Mouse (Mus musculus): ENCODE measurements around the gene Spata3. TPM values are rescaled to one million over a fixed set of nuclear protein-coding genes. Genes with fewer than 3 reads are reported as not detected.
"Not testable (repeated sequence)": the region's sequence is repeated elsewhere in the genome, so short reads cannot be mapped to it uniquely, and the experiment has no call there.

Gene Spata3
- polyA plus RNA-seq, 1 experiment = not detected

DNA sequence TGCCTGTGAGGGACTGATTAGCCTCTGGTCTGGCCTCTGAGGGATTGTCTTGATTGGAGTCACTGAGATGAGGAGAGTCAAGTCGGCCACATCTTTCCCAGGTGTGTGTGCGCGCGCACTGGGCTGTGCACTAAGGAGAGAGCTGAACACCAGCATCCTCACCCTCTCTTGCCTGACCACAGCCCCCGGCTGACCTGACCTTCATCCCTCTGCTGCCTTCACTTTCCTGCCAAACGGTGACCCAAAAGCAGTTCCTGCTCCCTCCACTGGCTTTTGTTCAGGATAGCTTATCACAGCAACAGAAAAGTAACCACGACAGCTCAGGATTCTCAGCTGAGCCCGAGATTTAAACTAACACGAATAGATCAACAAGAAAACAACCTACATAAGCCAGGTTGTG, 24.4 kb upstream of the Spata3 start:
- Histone ChIP-seq H3K9me3 (ENCODE audit: control insufficient read depth, low read length) (peaks cover 5% of the 10 kb centered on the region), H3K4me3 (replicated peaks) (no peak overlapping the region), H3K27me3 (ENCODE audit: control insufficient read depth) (no peaks in the 10 kb centered on the region), H3K36me3 (ENCODE audit: control insufficient read depth) (no peaks in the 10 kb centered on the region), H3K4me1 (ENCODE audit: control insufficient read depth) (no peaks in the 10 kb centered on the region)
- TF ChIP-seq GATA1 (IDR thresholded peaks at IDR 0.05; ENCODE audit: low read length) (no peak), TAL1 (IDR thresholded peaks at IDR 0.05; ENCODE audit: low read length) (no peak)

DNA sequence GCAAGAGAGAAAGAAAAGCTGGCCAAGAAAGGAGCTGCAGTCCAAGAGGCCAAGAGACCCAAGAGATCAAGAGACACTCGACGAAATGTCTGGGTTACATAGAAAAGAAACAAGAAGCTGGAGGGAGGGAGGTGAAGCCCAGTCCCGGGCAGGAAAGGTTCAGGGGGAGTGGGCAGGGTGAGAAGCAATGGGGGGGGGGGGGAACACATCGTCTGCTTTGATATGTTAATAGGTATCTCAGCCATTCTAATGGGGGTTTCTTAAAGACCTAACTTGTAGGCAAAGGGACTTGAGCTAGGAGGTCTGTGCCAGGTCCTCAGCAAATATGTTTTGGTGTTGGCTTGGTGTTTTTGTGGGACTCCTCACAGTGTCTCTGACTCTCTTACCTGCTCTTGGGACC, 23.1 kb upstream of the Spata3 start:
- TF ChIP-seq GATA1 (IDR thresholded peaks at IDR 0.05; ENCODE audit: low read length) (no peak), TAL1 (IDR thresholded peaks at IDR 0.05; ENCODE audit: low read length) (no peak)
- no peaks in the 10 kb centered on the region for H3K27me3 ChIP-seq (ENCODE audit: control insufficient read depth)
- no peaks in the 10 kb centered on the region for H3K36me3 ChIP-seq (ENCODE audit: control insufficient read depth)
- peaks cover 5% of the 10 kb centered on the region for H3K9me3 ChIP-seq (ENCODE audit: control insufficient read depth, low read length)
- no peak overlapping the region for H3K4me3 ChIP-seq (replicated peaks)
- no peaks in the 10 kb centered on the region for H3K4me1 ChIP-seq (ENCODE audit: control insufficient read depth)

DNA sequence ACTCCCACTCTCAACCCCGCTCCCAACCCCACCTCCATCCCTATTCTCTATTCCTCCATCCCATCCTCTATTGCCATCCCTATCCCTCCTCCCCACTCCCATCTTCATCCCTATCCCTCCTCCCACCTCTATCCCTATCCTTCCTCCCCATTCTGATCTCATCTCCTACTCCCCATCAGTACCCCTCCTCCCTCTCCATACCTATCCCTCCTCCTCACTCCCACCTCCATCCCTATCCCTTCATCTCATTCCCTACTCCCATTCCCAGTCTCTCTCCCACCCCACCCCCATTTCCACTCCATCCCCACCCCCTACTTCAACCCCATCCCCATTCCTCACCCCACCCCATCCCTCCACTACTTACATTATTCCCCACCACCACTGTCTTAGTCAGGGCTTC, 19.4 kb upstream of the Spata3 start:
- H3K4me3 ChIP-seq (replicated peaks) = no peak overlapping the region
- H3K4me1 ChIP-seq (ENCODE audit: control insufficient read depth) = no peaks in the 10 kb centered on the region
- no peaks in the 10 kb centered on the region for H3K36me3 ChIP-seq (ENCODE audit: control insufficient read depth)
- peaks cover 5% of the 10 kb centered on the region for H3K9me3 ChIP-seq (ENCODE audit: control insufficient read depth, low read length)
- TF ChIP-seq TAL1 (IDR thresholded peaks at IDR 0.05; ENCODE audit: low read length) (no peak), GATA1 (IDR thresholded peaks at IDR 0.05; ENCODE audit: low read length) (no peak)
- H3K27me3 ChIP-seq (ENCODE audit: control insufficient read depth) = no peaks in the 10 kb centered on the region

DNA sequence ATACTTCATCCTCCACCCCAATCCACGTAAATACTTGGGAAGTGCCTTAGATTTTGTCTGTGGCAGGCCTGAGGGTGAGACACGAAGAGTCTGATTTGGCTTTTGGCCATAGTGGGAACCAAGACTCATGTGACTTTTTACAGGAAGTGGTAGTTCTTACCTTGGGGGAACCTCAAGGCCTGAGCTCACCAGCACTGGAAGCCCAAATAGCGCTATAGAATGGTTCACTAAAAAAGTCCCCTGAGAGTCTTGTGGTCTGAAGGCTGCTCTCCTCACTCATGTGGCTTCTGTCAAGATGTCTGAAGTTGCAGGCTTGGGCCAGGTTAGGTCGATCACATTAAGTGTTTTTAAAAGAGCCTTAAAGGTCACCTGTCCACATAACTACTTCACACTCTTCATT, 18.6 kb upstream of the Spata3 start:
- Histone ChIP-seq H3K9me3 (ENCODE audit: control insufficient read depth, low read length) (peaks cover 5% of the 10 kb centered on the region), H3K36me3 (ENCODE audit: control insufficient read depth) (no peaks in the 10 kb centered on the region), H3K4me3 (replicated peaks) (no peak overlapping the region), H3K4me1 (ENCODE audit: control insufficient read depth) (no peaks in the 10 kb centered on the region), H3K27me3 (ENCODE audit: control insufficient read depth) (no peaks in the 10 kb centered on the region)
- TF ChIP-seq GATA1 (IDR thresholded peaks at IDR 0.05; ENCODE audit: low read length) (no peak), TAL1 (IDR thresholded peaks at IDR 0.05; ENCODE audit: low read length) (no peak)

DNA sequence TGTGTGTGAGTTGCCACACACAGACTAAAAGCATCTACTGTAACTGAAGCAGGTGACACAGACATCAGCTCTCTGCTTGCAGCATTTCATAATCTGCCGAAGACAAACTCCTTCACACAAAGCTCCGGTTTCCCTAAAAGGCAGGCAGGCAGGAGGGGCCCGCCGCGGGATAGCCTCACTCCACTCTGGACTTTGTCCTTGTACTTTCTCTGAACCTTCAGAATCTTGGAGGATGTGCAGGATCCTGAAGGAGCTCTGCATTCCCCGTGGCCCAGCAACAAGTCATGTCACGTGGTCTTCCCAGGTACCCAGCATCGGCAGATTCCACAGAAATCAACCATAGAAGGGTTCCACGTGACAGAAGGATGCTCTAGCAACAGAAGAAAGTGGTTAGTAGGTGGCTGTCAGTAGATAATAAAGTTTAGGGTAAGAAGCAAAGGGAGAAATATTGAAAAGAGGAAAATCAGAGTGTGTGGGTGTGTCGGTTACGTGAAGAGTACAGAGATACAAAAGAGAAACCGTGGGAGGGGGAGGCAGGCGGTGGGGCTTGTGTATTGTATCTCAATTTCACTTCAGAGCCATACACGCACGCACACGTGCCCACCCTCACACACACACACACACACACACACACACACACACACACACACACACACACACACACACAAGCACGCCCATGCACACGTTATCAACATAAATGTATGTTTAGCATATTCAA, 16.6 kb upstream of the Spata3 start:
- Histone ChIP-seq H3K27me3 (ENCODE audit: control insufficient read depth) (no peaks in the 10 kb centered on the region), H3K4me3 (replicated peaks) (no peak overlapping the region), H3K9me3 (ENCODE audit: control insufficient read depth, low read length) (peaks cover 5% of the 10 kb centered on the region), H3K4me1 (ENCODE audit: control insufficient read depth) (no peaks in the 10 kb centered on the region), H3K36me3 (ENCODE audit: control insufficient read depth) (no peaks in the 10 kb centered on the region)
- TF ChIP-seq GATA1 (IDR thresholded peaks at IDR 0.05; ENCODE audit: low read length) = no peak
- no peak for TF ChIP-seq TAL1 (IDR thresholded peaks at IDR 0.05; ENCODE audit: low read length)

DNA sequence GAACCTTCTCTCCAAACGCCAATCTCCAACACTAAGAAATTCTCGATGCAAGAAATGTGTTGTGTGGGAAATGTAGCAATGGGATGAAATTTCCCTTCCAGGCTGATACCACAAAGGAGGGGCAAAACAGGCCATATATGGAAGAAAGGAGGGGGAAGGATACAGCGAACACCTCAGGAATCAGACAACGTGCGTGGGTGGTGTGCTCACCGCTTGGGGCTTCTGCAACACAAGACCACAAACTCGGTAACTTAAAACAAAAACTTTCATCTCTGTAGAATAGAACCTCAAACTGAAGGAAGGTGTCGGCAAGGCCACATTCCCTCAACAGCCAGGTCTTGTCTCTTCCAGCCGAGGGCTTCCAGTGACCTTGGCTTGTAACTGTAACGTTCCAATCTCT, 11.1 kb upstream of the Spata3 start:
- no peak for TF ChIP-seq GATA1 (IDR thresholded peaks at IDR 0.05; ENCODE audit: low read length)
- TF ChIP-seq TAL1 (IDR thresholded peaks at IDR 0.05; ENCODE audit: low read length) = no peak
- H3K36me3 ChIP-seq (ENCODE audit: control insufficient read depth) = no peaks in the 10 kb centered on the region
- no peak overlapping the region for H3K4me3 ChIP-seq (replicated peaks)
- no peaks in the 10 kb centered on the region for H3K4me1 ChIP-seq (ENCODE audit: control insufficient read depth)
- no peaks in the 10 kb centered on the region for H3K9me3 ChIP-seq (ENCODE audit: control insufficient read depth, low read length)
- H3K27me3 ChIP-seq (ENCODE audit: control insufficient read depth) = no peaks in the 10 kb centered on the region

DNA sequence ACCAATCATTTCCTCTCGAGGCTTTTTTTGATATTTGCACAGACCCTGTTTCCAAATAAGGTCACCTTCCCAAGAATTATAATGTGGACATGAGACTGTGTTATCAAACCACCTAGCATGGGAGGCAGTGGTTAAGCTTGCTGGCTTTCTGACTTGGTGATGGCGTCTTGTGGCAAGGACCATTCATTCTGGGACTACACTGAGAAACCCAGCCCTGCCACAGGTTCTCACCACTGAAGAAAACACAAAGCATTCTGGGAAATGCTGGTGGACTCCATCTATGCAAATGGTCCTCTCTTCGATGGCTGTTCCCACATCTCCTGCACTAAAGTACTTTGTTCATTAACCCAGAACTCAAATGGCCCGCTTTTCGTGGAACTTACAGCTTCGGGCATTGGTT, 10.6 kb upstream of the Spata3 start:
- TF ChIP-seq TAL1 (IDR thresholded peaks at IDR 0.05; ENCODE audit: low read length) = no peak
- no peak for TF ChIP-seq GATA1 (IDR thresholded peaks at IDR 0.05; ENCODE audit: low read length)
- H3K9me3 ChIP-seq (ENCODE audit: control insufficient read depth, low read length) = no peaks in the 10 kb centered on the region
- H3K4me1 ChIP-seq (ENCODE audit: control insufficient read depth) = no peaks in the 10 kb centered on the region
- H3K4me3 ChIP-seq (replicated peaks) = no peak overlapping the region
- no peaks in the 10 kb centered on the region for H3K27me3 ChIP-seq (ENCODE audit: control insufficient read depth)
- no peaks in the 10 kb centered on the region for H3K36me3 ChIP-seq (ENCODE audit: control insufficient read depth)

DNA sequence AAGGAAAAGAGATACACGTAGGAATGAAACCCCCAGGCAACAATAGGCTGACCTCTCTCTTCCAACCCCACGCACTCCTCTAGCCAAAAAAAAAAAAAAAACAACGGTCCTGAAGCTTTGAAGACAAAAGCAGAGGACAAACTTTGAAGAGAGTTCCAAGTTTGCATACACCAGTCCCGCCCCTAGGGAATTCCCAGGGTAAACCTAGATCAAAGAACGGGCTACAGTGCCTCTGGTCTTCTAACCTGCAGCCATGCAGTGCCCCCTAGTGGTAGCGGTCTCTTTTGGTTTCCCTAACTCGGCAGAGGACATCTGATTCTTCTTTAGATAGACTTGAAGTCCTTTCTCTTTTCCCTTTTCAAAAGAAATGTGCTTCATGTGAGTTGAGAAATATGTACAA, 8.8 kb upstream of the Spata3 start:
- H3K9me3 ChIP-seq (ENCODE audit: control insufficient read depth, low read length) = no peaks in the 10 kb centered on the region
- no peaks in the 10 kb centered on the region for H3K4me1 ChIP-seq (ENCODE audit: control insufficient read depth)
- no peak overlapping the region for H3K4me3 ChIP-seq (replicated peaks)
- no peak for TF ChIP-seq TAL1 (IDR thresholded peaks at IDR 0.05; ENCODE audit: low read length)
- no peak for TF ChIP-seq GATA1 (IDR thresholded peaks at IDR 0.05; ENCODE audit: low read length)
- H3K36me3 ChIP-seq (ENCODE audit: control insufficient read depth) = no peaks in the 10 kb centered on the region
- H3K27me3 ChIP-seq (ENCODE audit: control insufficient read depth) = no peaks in the 10 kb centered on the region

DNA sequence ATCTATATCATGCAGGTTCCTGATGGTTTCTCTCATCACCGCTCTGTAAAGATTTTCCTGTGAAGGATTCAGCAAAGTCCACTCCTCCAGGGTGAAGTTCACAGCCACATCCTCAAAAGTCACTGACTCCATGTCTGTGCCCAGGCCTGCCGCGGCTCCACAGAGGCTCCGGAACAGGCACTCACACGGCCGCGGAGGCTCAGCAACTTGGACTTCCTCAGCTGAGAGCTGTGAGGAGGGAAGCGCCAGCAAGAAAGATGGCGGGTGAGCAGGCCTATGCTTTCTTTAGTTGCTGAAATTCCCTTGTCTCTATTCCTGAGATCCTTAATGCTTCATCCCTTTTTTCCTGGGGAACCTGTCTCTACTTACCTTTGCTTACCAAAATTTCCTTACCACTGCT, 858 bp upstream of the Spata3 start:
- H3K36me3 ChIP-seq (ENCODE audit: control insufficient read depth); H3K9me3 ChIP-seq (ENCODE audit: control insufficient read depth, low read length); H3K4me3 ChIP-seq (replicated peaks); H3K4me1 ChIP-seq (ENCODE audit: control insufficient read depth): not testable (repeated sequence)
- H3K27me3 ChIP-seq (ENCODE audit: control insufficient read depth) = peaks cover 42% of the 10 kb centered on the region
